Mouse (Mus musculus): ENCODE data around the gene Dst.

DNA sequence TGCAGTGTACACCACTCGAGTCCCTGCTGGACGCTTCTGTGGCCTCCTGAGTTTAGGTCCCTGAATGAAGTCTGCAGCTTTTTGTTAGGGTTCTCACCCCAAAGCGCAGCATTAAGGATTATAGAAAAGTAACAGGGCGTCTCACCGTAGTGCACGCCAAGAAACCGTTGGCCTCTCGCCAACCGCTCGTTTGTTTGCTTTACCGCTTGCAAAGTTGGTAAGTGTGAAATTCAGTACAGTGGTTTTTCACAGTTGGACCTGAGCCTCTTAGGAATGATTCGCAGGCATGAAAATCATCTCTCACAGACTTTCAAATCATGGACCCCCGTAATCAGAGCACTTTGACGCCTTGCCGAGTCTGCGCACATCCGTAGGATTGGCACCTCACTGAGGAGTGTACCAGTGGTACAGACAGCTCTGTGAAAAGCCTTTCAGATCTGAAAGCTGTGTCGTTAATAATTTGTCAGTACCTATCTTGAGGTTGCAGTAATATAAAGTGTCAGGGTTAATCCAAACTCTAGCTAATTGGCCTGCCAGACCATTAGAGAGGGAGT, 390.7 kb downstream of the Dst start:
- TF ChIP-seq UBTF (IDR thresholded peaks at IDR 0.05; ENCODE audit: borderline replicate concordance, insufficient read depth, low read depth, low read length), result no peak
- no peak for TF ChIP-seq CTCF (IDR thresholded peaks at IDR 0.05 in 2 of 3, conservative IDR thresholded peaks at IDR 0.05 in 1 of 3; ENCODE audit: control insufficient read depth in 1 of 3, insufficient read depth in 1 of 3, low read depth in 2 of 3, low read length in 3 of 3, poor library complexity in 1 of 3, severe bottlenecking in 1 of 3)
- no peak for TF ChIP-seq EP300 (IDR thresholded peaks at IDR 0.05; ENCODE audit: low read depth in 1 of 2, low read length in 2 of 2)
- TF ChIP-seq MAZ (IDR thresholded peaks at IDR 0.05; ENCODE audit: low read depth, low read length), result no peak
- TF ChIP-seq ZC3H11A (IDR thresholded peaks at IDR 0.05; ENCODE audit: low read depth, low read length), result no peak
- no peak for TF ChIP-seq GATA1 (IDR thresholded peaks at IDR 0.05; ENCODE audit: low read depth, low read length)

Data from MEL (cell line).